Mouse (Mus musculus) adrenal gland, postnatal 4 days (tissue): ENCODE data around the gene Rabggtb. TPM values are rescaled to one million over a fixed set of nuclear protein-coding genes. Genes with fewer than 3 reads are reported as not detected.

Experiments
- DNase-seq, 2 experiments: peaks; one replicate each; pipeline ENCODE4 v3.0.0; 2021 to 2022; ENCODE audit warnings: low spot score in 2 of 2, mixed read lengths in 2 of 2
- total RNA-seq, 2 experiments: library from RNA; stranded (reverse); gene quantifications; 2 replicates each; pipeline ENCODE4 v1.2.3; 2021

Rabggtb gene
- total RNA-seq, 2 experiments from 2014 or later: 82.4 to 85.2 TPM

- DNase-seq: no peak
These were observed 8.5 kb upstream of the Rabggtb start for GRCm38 (mm10) chr3:153921147-153921910.

- no peak for DNase-seq
These were observed 4.4 kb upstream of the Rabggtb start for GRCm38 (mm10) chr3:153917200-153917599.

- no peak for DNase-seq
These were observed 868 bp upstream of the Rabggtb start for GRCm38 (mm10) chr3:153913510-153914243.

GRCm38 (mm10) chr3:153911882-153912440 is 848 bp downstream of the Rabggtb start:
- no peak for DNase-seq

- no peak for DNase-seq
These were observed 1.5 kb downstream of the Rabggtb start for GRCm38 (mm10) chr3:153911197-153911881.

GRCm38 (mm10) chr3:153910489-153910888 is 2.3 kb downstream of the Rabggtb start:
- DNase-seq: no peak

- no peak for DNase-seq
These were observed 3.9 kb downstream of the Rabggtb start for GRCm38 (mm10) chr3:153908919-153909318.

- no peak for DNase-seq
These were observed 6.5 kb downstream of the Rabggtb start, which contains the start of gene Msh4 for GRCm38 (mm10) chr3:153906136-153906871. Gene Msh4, minus strand, starts transcription at chr3:153906138.

- DNase-seq: peak in 1 of 2 experiments; percentile 5
These were observed 7.3 kb downstream of the Rabggtb start for GRCm38 (mm10) chr3:153905251-153906135.

GRCm38 (mm10) chr3:153904586-153904985 is 8.2 kb downstream of the Rabggtb start:
- no peak for DNase-seq

GRCm38 (mm10) chr3:153902595-153902994 is 10.2 kb downstream of the Rabggtb start:
- no peak for DNase-seq

GRCm38 (mm10) chr3:153901904-153902303 is 10.9 kb downstream of the Rabggtb start:
- no peak for DNase-seq

GRCm38 (mm10) chr3:153897216-153897615 is 15.6 kb downstream of the Rabggtb start:
- DNase-seq: no peak

- DNase-seq: no peak
These were observed 17.4 kb downstream of the Rabggtb start for GRCm38 (mm10) chr3:153895454-153895853.

GRCm38 (mm10) chr3:153889188-153889781 is 23.5 kb downstream of the Rabggtb start:
- no peak for DNase-seq

- DNase-seq: no peak
These were observed 24.7 kb downstream of the Rabggtb start for GRCm38 (mm10) chr3:153888141-153888540.

- no peak for DNase-seq
These were observed 26.5 kb downstream of the Rabggtb start for GRCm38 (mm10) chr3:153886296-153886695.

- DNase-seq: no peak
These were observed 41.4 kb downstream of the Rabggtb start for GRCm38 (mm10) chr3:153871396-153871795.
